Mouse (Mus musculus) embryonic facial prominence, embryonic 14.5 days (tissue): ENCODE results near the gene Cdh23. TPM values are rescaled to one million over a fixed set of nuclear protein-coding genes. Genes with fewer than 3 reads are reported as not detected.

Experiments
- ATAC-seq: fragments of 200-750 bp; cut with Nextera tagmentation; 2 replicates; pipeline ENCODE4 v1.8.0; 2017; ENCODE audit warnings: low read depth, moderate number of reproducible peaks, moderate TSS enrichment
- DNase-seq: peaks from one replicate; pipeline ENCODE4 v3.0.0-alpha.2; 2015; ENCODE audit warnings: low spot score
- H3K27ac ChIP-seq: fragments of 300-500 bp; sonication (generic); replicated peaks from 2 replicates; pipeline ENCODE4 v1.5.1; 2014; ENCODE audit warnings: low read depth, mild to moderate bottlenecking, low read length, moderate library complexity
- H3K27me3 ChIP-seq: fragments of 300-500 bp; sonication (generic); replicated peaks from 2 replicates; pipeline ENCODE4 v1.6.1; 2014; ENCODE audit warnings: low read length; ENCODE audit not compliant: control insufficient read depth, insufficient read depth
- H3K36me3 ChIP-seq: fragments of 300-500 bp; sonication (generic); 2 replicates; pipeline ENCODE4 v1.6.1; 2014; ENCODE audit warnings: low read length, mixed read lengths; ENCODE audit not compliant: control insufficient read depth, insufficient read depth
- H3K4me1 ChIP-seq: fragments of 300-500 bp; sonication (generic); 2 replicates; pipeline ENCODE4 v1.6.1; 2014; ENCODE audit warnings: antibody characterized with exemption, low read length; ENCODE audit not compliant: control insufficient read depth, insufficient read depth
- H3K4me2 ChIP-seq: fragments of 300-500 bp; sonication (generic); 2 replicates; pipeline ENCODE4 v1.6.1; 2014; ENCODE audit warnings: low read depth, mild to moderate bottlenecking, low read length, moderate library complexity, mixed read lengths
- H3K4me3 ChIP-seq: fragments of 300-500 bp; sonication (generic); 2 replicates; pipeline ENCODE4 v1.5.1; 2014; ENCODE audit warnings: low read depth, mild to moderate bottlenecking, low read length
- H3K9ac ChIP-seq: fragments of 300-500 bp; sonication (generic); 2 replicates; pipeline ENCODE4 v1.6.1; 2014; ENCODE audit warnings: low read depth, mild to moderate bottlenecking, low read length, moderate library complexity, mixed read lengths
- H3K9me3 ChIP-seq: fragments of 300-500 bp; sonication (generic); 2 replicates; pipeline ENCODE4 v1.6.1; 2016; ENCODE audit warnings: low read length; ENCODE audit not compliant: control insufficient read depth
- WGBS: fragments of 180-500 bp; shearing (Covaris S2); extraction: QIAGEN DNeasy Blood & Tissue Kit; methylation state at CpG from one replicate; pipeline ENCODE4 v1.1.7; 2014; 5-methylcytosine and 5-hydroxymethylcytosine counted together
- polyA plus RNA-seq: library from polyadenylated mRNA; unstranded; fragments of >200 nt; fragmentation: Nextera tagmentation; extraction: Ambion mirVana; gene quantifications from 2 replicates; pipeline ENCODE4 v1.2.1, GENCODE M21; 2014

The Cdh23 gene
- polyA plus RNA-seq, 1 experiment from 2014 or later = 1.0 TPM

DNA sequence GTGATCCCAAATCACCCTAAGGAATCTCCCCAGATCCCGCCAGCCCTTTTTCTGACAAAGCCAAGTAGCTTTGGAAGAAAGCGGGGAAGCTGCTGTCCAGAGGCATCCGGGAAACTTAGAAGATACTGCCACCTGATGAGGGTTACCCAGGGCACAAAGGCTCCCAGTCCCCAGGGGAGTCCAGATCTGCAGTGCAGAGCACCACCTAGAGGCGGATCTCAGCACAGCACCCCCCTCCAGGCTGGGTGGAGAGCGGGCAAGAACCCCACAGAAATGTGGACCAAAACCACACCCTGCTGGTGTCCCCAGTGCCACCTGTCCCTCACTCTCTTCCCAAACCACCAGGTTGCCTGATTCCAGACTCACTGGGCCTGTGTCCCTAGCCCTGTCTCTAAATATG lies 685 bp upstream of the Cdh23 start:
- Histone ChIP-seq H3K4me2 (no peak overlapping the region), H3K4me3 (no peak overlapping the region), H3K27ac (no peak overlapping the region), H3K36me3 (no peaks in the 10 kb centered on the region), H3K27me3 (no peaks in the 10 kb centered on the region), H3K9ac (no peak overlapping the region), H3K4me1 (no peaks in the 10 kb centered on the region), H3K9me3 (no peaks in the 10 kb centered on the region)
- WGBS = 10% methylated on average over 4 of the region's 5 CpGs
- DNase-seq (peak; percentile 44), ATAC-seq (no peak)

DNA sequence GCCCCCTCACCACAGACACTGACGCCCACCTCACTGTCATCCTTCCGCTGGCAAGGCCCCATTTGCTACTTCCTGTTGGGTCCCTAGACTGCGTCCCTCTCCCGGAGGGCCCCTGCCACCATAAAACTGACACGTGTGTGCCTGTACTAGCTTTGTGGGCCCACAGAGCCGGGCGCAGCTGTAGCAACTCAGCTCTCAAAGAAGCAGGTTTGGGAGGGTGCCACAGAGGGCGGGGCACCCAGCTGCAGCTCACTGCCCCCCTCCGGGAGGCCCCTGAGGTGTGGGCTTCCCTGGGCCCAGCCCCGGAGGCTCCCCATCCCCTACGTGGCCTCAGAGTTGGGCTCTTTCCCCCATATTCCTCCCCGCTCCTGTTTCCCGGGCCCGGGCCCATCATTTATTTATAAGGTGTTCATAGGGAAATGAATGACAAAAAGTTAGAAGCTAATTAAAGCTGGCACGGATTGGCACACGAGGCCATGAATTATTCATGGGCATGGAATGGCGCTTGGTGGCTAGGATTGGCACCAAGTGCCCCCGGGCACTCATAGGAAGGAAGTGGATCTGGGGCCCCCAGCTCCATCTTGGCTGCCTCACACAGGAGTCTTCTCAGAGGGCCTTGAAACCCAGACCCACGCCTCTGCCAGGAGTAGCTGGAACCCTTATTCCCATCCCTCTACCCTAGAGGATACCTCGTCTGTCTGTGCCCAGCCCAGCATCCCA lies 4.5 kb downstream of the Cdh23 start:
- H3K36me3 ChIP-seq = no peaks in the 10 kb centered on the region
- peaks cover 31% of the 10 kb centered on the region for H3K27me3 ChIP-seq
- no peak overlapping the region for H3K4me2 ChIP-seq
- 76% methylated on average over 20 of the region's 20 CpGs for WGBS
- H3K4me3 ChIP-seq = no peak overlapping the region
- H3K4me1 ChIP-seq = peaks cover 6% of the 10 kb centered on the region; the same call in 1 of the 2 replicates
- ATAC-seq = no peak
- H3K27ac ChIP-seq = no peak overlapping the region
- DNase-seq = no peak
- no peaks in the 10 kb centered on the region for H3K9me3 ChIP-seq
- H3K9ac ChIP-seq = no peak overlapping the region

DNA sequence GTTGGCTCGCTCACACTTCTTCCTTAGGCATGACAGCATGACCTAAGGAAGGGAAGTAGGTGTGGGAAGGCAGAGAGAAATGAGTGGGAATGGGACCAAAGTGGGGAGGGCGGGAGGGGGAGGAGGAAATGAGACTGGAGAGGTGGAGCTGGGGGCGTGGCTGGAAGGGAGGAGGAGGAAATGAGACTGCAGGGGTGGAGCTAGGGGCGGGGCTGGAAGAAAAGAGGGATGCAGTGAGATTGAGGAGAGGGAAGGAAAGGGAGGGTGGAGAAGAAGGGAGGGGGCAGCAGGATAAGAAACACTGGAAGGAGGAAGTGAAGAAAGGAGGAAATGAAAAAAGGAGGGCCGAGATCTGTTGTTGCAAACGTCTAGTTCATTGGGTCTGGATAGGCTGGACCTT lies 5.3 kb downstream of the Cdh23 start:
- peaks cover 10% of the 10 kb centered on the region; the same call in 1 of the 2 replicates for H3K4me1 ChIP-seq
- WGBS = 57% methylated on average over 6 of the region's 6 CpGs
- ATAC-seq (no peak), DNase-seq (no peak)
- H3K27ac ChIP-seq = no peak overlapping the region
- no peaks in the 10 kb centered on the region for H3K36me3 ChIP-seq
- no peak overlapping the region for H3K4me2 ChIP-seq
- H3K9me3 ChIP-seq = no peaks in the 10 kb centered on the region
- no peak overlapping the region for H3K9ac ChIP-seq
- no peak overlapping the region for H3K4me3 ChIP-seq
- peaks cover 40% of the 10 kb centered on the region for H3K27me3 ChIP-seq

DNA sequence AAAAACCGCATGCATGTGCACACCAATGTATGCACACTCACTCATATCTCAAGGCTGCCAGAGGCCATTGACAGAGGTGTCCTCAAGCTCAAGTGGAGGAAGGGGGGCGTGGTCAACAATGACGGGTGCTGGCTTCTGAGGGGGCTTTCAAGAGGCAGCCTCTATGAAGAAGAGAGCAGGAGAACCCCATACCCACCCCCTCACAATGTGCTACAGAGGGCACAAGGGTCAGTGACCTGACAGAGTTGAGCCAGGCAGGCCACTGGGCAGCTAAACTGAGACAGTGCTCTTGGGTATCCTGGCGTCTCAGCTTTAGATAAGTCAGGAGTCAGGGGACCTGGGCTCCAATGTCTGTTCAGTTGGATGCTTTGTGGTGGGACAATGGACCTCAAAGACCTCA lies 6.9 kb downstream of the Cdh23 start:
- H3K27me3 ChIP-seq = peaks cover 56% of the 10 kb centered on the region
- DNase-seq (no peak), ATAC-seq (no peak)
- H3K9ac ChIP-seq = no peak overlapping the region
- no peak overlapping the region for H3K4me3 ChIP-seq
- no peak overlapping the region for H3K4me2 ChIP-seq
- H3K27ac ChIP-seq = no peak overlapping the region
- no peaks in the 10 kb centered on the region for H3K36me3 ChIP-seq
- no peaks in the 10 kb centered on the region for H3K9me3 ChIP-seq
- WGBS = 74% methylated on average over 4 of the region's 4 CpGs
- H3K4me1 ChIP-seq = peaks cover 10% of the 10 kb centered on the region; the same call in 1 of the 2 replicates

DNA sequence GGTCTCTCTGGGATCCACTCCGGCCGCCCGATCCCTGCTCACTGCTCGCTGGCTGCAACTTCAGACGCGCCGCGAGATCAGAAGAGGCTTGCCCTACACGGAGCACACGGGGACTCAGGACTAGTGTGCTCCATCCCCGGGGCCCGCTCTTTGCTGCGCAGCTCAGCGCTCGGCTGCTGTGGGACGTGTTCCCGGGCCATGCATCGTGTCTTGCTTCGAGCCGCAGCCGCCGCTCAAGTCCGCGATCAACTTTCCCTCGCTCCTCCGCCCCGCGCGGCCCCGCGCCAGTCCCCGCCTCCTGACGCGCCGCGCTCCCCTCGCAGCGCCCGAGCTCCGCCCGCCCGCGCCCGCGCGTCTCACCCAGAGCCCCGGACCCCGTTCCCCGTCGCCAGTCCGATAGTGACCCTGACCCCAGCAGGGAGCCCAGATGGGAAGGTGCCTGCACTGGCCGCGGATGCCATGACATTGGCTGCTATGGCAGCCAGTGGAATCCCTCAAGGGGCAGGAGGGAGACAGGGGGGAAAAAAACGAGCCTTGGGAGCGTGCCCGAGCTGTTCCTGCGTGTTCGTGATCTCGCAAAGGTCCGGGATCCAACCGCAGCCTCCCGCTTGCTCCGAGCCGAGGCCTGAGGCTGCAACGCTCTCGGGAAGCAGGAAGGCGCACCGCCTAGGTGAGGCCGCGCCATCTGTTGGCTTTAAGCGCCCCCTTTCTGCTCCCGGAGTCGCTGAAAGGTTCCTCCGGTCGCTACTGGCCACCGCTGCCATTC lies 9.1 kb downstream of the Cdh23 start:
- ATAC-seq = peak; percentile 83
- H3K27ac ChIP-seq = no peak overlapping the region
- H3K9ac ChIP-seq = peak overlapping the region; percentile 69
- peak overlapping the region; percentile 100 for H3K4me2 ChIP-seq
- H3K27me3 ChIP-seq = peaks cover 71% of the 10 kb centered on the region
- under 1% methylated on average over 40 of the region's 76 CpGs for WGBS
- H3K4me3 ChIP-seq = peak overlapping the region; percentile 66
- no peaks in the 10 kb centered on the region for H3K36me3 ChIP-seq
- H3K4me1 ChIP-seq = peaks cover 10% of the 10 kb centered on the region; the same call in 1 of the 2 replicates
- DNase-seq = peak; percentile 83
- H3K9me3 ChIP-seq = no peaks in the 10 kb centered on the region

DNA sequence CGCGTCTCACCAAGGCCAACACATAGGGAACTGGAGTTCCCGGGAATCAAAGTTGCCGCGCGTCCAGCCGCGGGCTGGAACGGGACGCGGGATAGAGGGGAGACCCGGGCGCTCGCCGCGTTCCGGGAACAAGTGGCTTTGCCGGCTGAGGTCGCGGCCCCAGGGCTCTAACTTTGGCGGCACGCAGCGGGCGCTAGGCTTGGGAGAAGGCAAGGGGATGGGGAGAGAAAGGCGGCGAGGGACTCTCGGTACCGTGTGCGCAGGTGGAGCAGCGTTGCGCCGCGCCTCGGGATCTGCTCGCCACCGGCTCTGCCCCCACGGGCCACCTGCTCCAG lies 9.7 kb downstream of the Cdh23 start:
- Histone ChIP-seq H3K27ac (no peak overlapping the region), H3K4me2 (peak overlapping the region; percentile 100), H3K9ac (peak overlapping the region; percentile 69; the same call in 1 of the 2 replicates), H3K9me3 (no peaks in the 10 kb centered on the region), H3K36me3 (no peaks in the 10 kb centered on the region), H3K27me3 (peaks cover 71% of the 10 kb centered on the region), H3K4me1 (peaks cover 8% of the 10 kb centered on the region; the same call in 1 of the 2 replicates), H3K4me3 (peak overlapping the region; percentile 66)
- ATAC-seq (no peak), DNase-seq (no peak)
- WGBS = 2% methylated on average over 17 of the region's 37 CpGs

GRCm38 (mm10) chr10:60685764-60686640 lies 10.3 kb downstream of the Cdh23 start:
- 6% methylated on average over 38 of the region's 50 CpGs for WGBS
- no peaks in the 10 kb centered on the region for H3K9me3 ChIP-seq
- H3K36me3 ChIP-seq = no peaks in the 10 kb centered on the region
- H3K9ac ChIP-seq = peak overlapping the region; percentile 69; the same call in 1 of the 2 replicates
- ATAC-seq (no peak), DNase-seq (no peak)
- peaks cover 5% of the 10 kb centered on the region; the same call in 1 of the 2 replicates for H3K4me1 ChIP-seq
- H3K4me2 ChIP-seq = peak overlapping the region; percentile 100
- peaks cover 71% of the 10 kb centered on the region for H3K27me3 ChIP-seq
- H3K27ac ChIP-seq = no peak overlapping the region
- peak overlapping the region; percentile 66 for H3K4me3 ChIP-seq

- no peak for DNase-seq
- ATAC-seq = no peak
- H3K4me1 ChIP-seq = no peaks in the 10 kb centered on the region
- H3K27me3 ChIP-seq = peaks cover 11% of the 10 kb centered on the region
- no peak overlapping the region for H3K9ac ChIP-seq
- no peak overlapping the region for H3K4me2 ChIP-seq
- WGBS = 70% methylated on average over 3 of the region's 3 CpGs
- H3K4me3 ChIP-seq = no peak overlapping the region
- no peaks in the 10 kb centered on the region for H3K9me3 ChIP-seq
- H3K27ac ChIP-seq = no peak overlapping the region
- no peaks in the 10 kb centered on the region for H3K36me3 ChIP-seq
Observed at GRCm38 (mm10) chr10:60678926-60679325, 17.4 kb downstream of the Cdh23 start.
